Mouse (Mus musculus): Measurements from ENCODE around the gene Ush2a.

DNA sequence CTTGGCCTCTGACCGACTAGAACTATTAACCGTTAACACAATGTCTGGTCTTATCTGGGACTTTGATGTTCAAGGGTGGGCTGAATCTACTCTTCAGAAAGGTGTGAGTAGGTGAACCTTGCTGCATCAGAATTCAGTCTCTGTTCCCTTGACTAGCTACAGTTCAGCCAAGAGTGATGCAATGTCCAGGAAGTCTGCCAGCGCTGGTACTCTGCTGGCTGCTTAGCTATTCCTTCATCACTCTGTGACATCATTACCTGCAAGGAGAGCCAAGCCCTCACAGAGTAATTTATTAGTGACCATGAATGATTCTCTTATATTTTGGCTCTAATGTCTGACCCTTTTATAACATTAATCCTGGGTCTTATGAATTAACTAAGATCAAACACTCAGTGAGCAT is 101.7 kb downstream of the Ush2a start:
- TF ChIP-seq CTCF (IDR thresholded peaks at IDR 0.05; ENCODE audit: insufficient read depth, low read length) (no peak), POLR2A (IDR thresholded peaks at IDR 0.05; ENCODE audit: borderline replicate concordance, extremely low read depth, low read depth, low read length) (no peak)

All from lung, adult 2 months (tissue).